Mouse (Mus musculus) CH12.LX (cell line): ENCODE results near the gene Pip5k1b.

Source experiments
- CTCF ChIP-seq, 2 experiments: IDR thresholded peaks in 1 of 2; conservative IDR thresholded peaks in 1 of 2; 2 replicates each; pipeline ENCODE4 v1.5.1; 2011 to 2012; ENCODE audit warnings: low read depth in 2 of 2, low read length in 2 of 2, improper control_type of control experiment in 1 of 2, inconsistent platforms in 1 of 2, mild to moderate bottlenecking in 1 of 2, moderate library complexity in 1 of 2
- ZMIZ1 ChIP-seq: IDR thresholded peaks from 2 replicates; pipeline ENCODE4 v1.6.1; 2012; ENCODE audit warnings: low read depth, mild to moderate bottlenecking, inconsistent platforms, low read length, improper control_type of control experiment

DNA sequence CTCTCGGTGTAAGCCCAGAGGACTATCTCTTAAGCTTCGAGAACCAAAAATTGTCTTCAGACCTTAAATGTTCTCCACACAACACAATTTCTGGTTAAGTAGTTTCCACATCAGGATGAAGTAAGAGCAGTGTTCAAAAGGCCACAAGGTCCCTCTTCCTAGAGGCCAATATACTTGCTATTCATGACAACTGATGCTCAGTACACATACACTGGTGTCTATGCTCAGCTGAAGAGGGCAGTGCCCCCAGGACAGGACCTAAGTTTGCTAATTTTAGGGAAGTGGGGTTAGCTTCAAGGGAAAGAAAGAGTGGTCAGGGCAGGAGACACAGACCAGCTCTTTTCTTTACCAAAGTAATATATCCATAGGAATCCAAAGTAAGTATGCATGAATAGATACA, 124.3 kb downstream of the Pip5k1b start:
- no peak for TF ChIP-seq CTCF (conservative IDR thresholded peaks at IDR 0.05 in 1 of 2, IDR thresholded peaks at IDR 0.05 in 1 of 2; ENCODE audit: low read depth in 2 of 2, low read length in 2 of 2)
- TF ChIP-seq ZMIZ1: no peak
